Mouse (Mus musculus): ENCODE data around the gene Gpr1.

Gene Gpr1

GRCm38 (mm10) chr1:63225890-63226289 lies 11.5 kb upstream of the Gpr1 start:
- in situ Hi-C loops (cut with MboI; ENCODE audit: unreplicated experiment in 2 of 2), result no loop called here

GRCm38 (mm10) chr1:63225009-63225408 lies 10.7 kb upstream of the Gpr1 start:
- in situ Hi-C loops (cut with MboI; ENCODE audit: unreplicated experiment in 2 of 2), result no loop called here

GRCm38 (mm10) chr1:63219277-63219676 lies 4.9 kb upstream of the Gpr1 start:
- in situ Hi-C loops (cut with MboI; ENCODE audit: unreplicated experiment in 2 of 2), result no loop called here

GRCm38 (mm10) chr1:63214631-63215030 lies 288 bp upstream of the Gpr1 start:
- in situ Hi-C loops (cut with MboI; ENCODE audit: unreplicated experiment in 2 of 2), result no loop called here

- in situ Hi-C loops (cut with MboI; ENCODE audit: unreplicated experiment in 2 of 2), result no loop called here
Measured at GRCm38 (mm10) chr1:63213478-63214270, 669 bp downstream of the Gpr1 start.

- in situ Hi-C loops (cut with MboI; ENCODE audit: unreplicated experiment in 2 of 2), result no loop called here
Measured at GRCm38 (mm10) chr1:63209861-63210529, 4.3 kb downstream of the Gpr1 start.

GRCm38 (mm10) chr1:63207607-63208006 lies 6.7 kb downstream of the Gpr1 start:
- in situ Hi-C loops (cut with MboI; ENCODE audit: unreplicated experiment in 2 of 2), result no loop called here

GRCm38 (mm10) chr1:63204660-63205394 lies 9.5 kb downstream of the Gpr1 start:
- in situ Hi-C loops (cut with MboI; ENCODE audit: unreplicated experiment in 2 of 2), result no loop called here

- in situ Hi-C loops (cut with MboI; ENCODE audit: unreplicated experiment in 2 of 2), result no loop called here
Measured at GRCm38 (mm10) chr1:63203950-63204659, 10.2 kb downstream of the Gpr1 start.

GRCm38 (mm10) chr1:63203471-63203870 lies 10.9 kb downstream of the Gpr1 start:
- in situ Hi-C loops (cut with MboI; ENCODE audit: unreplicated experiment in 2 of 2), result no loop called here

- in situ Hi-C loops (cut with MboI; ENCODE audit: unreplicated experiment in 2 of 2), result no loop called here
Measured at GRCm38 (mm10) chr1:63201672-63202071, 12.7 kb downstream of the Gpr1 start.

GRCm38 (mm10) chr1:63200322-63200721 lies 14.0 kb downstream of the Gpr1 start:
- in situ Hi-C loops (cut with MboI; ENCODE audit: unreplicated experiment in 2 of 2), result no loop called here

- in situ Hi-C loops (cut with MboI; ENCODE audit: unreplicated experiment in 2 of 2), result loop anchor here in 1 of 2 experiments (25.0 kb wide), 1 partner anchor 538 kb away; the partner anchor contains the start of genes Fastkd2 and Mdh1b
Measured at GRCm38 (mm10) chr1:63199387-63199786, 15.0 kb downstream of the Gpr1 start.

GRCm38 (mm10) chr1:63195848-63196512 lies 18.4 kb downstream of the Gpr1 start:
- in situ Hi-C loops (cut with MboI; ENCODE audit: unreplicated experiment in 2 of 2), result loop anchor here in 1 of 2 experiments (25.0 kb wide), 1 partner anchor 541 kb away; the partner anchor contains the start of genes Fastkd2 and Mdh1b

GRCm38 (mm10) chr1:63192306-63193065 lies 21.9 kb downstream of the Gpr1 start:
- in situ Hi-C loops (cut with MboI; ENCODE audit: unreplicated experiment in 2 of 2), result loop anchor here in 1 of 2 experiments (25.0 kb wide), 1 partner anchor 545 kb away; the partner anchor contains the start of genes Fastkd2 and Mdh1b

- in situ Hi-C loops (cut with MboI; ENCODE audit: unreplicated experiment in 2 of 2), result loop anchor here in 1 of 2 experiments (25.0 kb wide), 1 partner anchor 546 kb away; the partner anchor contains the start of genes Fastkd2 and Mdh1b
Measured at GRCm38 (mm10) chr1:63190851-63191250, 23.5 kb downstream of the Gpr1 start.

- in situ Hi-C loops (cut with MboI; ENCODE audit: unreplicated experiment in 2 of 2), result loop anchor here in 1 of 2 experiments (25.0 kb wide), 1 partner anchor 549 kb away; the partner anchor contains the start of genes Fastkd2 and Mdh1b
Measured at GRCm38 (mm10) chr1:63188536-63188935, 25.8 kb downstream of the Gpr1 start.

- in situ Hi-C loops (cut with MboI; ENCODE audit: unreplicated experiment in 2 of 2), result loop anchor here in 1 of 2 experiments (25.0 kb wide), 1 partner anchor 552 kb away; the partner anchor contains the start of genes Fastkd2 and Mdh1b
Measured at GRCm38 (mm10) chr1:63185430-63185829, 28.9 kb downstream of the Gpr1 start.
